Mouse (Mus musculus) urinary bladder, postnatal 10 days (tissue): Measurements from ENCODE around the gene Mael.

Experiments
- DNase-seq: peaks from one replicate; pipeline ENCODE4 v3.0.0; 2022; ENCODE audit warnings: low spot score

Gene Mael

DNA sequence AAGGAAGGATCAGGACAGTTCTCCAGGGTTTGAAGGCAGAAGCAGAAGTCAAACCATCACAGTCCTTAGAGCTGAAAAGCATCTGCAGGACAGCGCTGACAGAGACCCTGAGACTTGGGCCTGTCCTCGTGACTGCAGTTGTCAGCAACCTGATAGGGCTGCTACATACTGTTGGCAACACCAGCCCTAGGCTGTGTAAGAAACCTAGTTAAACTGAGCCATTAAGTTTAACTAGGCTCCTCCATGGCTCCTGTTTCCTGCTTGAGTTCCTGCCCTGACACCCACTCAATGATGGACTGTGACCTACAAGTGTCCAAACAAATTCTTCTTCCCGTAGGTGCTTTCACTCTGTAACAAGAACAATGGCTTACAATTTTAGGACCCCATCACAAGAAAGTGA, 33.4 kb downstream of the Mael start:
- DNase-seq: no peak

- DNase-seq: no peak
Observed at GRCm38 (mm10) chr1:166204171-166204570, 34.4 kb downstream of the Mael start.

GRCm38 (mm10) chr1:166189821-166190220, 48.7 kb downstream of the Mael start:
- DNase-seq: no peak

- DNase-seq: no peak
Observed at GRCm38 (mm10) chr1:166185357-166185756, 53.2 kb downstream of the Mael start.

DNA sequence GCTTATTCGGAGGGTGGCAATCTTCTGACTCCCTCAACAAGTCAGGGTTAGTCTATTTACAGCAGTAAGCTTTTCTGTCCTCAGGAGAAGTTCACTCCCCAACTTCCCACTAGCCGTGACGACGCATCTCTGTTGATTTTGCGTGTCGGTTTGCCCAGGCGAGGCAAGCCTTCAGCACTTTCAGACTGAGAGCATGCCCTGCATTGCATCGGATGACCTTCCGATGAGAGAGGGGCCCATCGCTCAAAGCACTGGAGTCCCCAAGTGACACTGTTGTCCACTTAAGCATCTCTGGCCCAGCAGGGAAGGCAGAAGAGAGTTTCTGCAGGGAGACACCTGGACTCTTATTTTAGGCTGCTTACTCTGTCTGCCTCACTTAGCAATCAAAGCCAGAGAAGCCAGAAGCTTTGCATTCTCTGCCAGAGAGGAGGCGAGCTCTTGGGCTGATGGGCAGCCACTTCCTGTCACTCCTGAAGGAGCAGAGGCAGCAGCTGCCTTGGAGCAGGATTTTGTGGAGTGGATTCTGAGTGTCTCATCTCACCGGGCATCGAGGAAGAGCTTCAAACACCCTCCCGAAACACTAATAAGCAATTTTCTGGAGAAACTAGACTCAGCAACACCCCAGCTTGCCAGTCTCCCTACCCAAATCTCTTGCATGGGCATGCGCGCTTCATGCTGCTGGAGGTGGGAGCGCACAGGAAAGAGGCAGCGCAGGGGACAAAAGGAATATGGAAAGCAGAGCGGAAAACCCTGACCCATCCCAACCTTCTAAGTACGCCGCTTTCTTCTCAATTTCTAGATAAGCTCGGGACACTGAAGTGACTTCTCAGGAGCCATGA, 53.9 kb downstream of the Mael start:
- DNase-seq: no peak

- no peak for DNase-seq
Observed at GRCm38 (mm10) chr1:166182952-166183627, 55.5 kb downstream of the Mael start.

GRCm38 (mm10) chr1:166181510-166181909, 57.0 kb downstream of the Mael start:
- no peak for DNase-seq

GRCm38 (mm10) chr1:166173621-166174020, 64.9 kb downstream of the Mael start:
- DNase-seq: no peak

DNA sequence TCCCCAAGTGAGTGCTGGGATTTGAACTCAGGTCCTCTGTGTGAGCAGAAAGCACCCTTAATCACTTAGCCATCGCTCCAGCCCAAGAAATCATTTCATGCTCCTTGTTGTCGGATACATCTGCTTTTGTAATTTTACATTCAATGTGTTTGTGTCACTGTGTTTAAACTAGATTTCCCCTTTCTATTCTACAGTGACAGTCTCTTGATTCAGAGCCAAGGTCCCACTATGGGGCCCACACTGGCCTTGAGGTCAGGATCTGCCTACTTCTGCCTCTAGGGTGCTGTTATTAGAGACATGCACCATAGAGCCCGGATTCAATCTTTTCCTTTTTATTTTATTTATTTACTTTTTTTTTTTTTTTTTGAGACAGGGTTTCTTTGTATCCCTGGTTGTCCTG, 65.6 kb downstream of the Mael start:
- no peak for DNase-seq

DNA sequence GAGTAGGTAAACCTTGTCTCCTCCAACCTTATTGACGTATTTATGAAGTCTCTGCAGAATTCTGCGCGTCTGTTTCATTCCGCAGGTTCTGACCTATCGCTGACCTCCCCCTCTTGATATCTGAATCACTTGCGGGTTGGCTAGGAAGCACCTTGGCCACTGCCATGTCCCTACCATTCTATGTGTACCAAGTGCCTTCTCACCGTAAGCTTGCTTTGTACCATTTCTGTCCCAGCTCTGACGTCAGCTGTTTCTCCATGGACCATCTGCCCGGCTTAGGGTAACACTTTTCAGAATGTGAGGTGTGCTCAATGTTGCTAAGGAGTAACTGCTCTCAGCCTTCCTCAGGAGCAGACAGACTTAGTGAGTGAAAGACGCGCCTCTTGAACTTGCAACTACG, 67.7 kb downstream of the Mael start:
- DNase-seq: no peak

DNA sequence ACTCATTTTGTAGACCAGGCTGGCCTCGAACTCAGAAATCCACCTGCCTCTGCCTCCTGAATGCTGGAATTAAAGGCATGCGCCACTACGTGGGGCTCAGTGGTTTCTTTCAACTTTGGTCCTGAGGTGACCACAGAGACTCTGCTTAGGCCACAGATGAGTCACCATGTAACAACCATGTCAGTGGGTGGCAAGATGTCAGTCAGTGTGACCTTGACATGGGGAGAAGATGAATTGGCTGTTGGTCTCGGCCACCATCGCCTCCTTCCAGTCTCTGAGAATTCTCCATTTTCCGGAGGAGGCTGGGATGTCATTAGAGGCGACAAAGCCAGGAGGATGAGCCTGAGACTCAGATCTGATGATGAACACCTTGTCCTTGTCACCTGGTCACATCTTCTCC, 68.8 kb downstream of the Mael start:
- DNase-seq: no peak

- DNase-seq: no peak
Observed at GRCm38 (mm10) chr1:166168017-166168416, 70.5 kb downstream of the Mael start.

DNA sequence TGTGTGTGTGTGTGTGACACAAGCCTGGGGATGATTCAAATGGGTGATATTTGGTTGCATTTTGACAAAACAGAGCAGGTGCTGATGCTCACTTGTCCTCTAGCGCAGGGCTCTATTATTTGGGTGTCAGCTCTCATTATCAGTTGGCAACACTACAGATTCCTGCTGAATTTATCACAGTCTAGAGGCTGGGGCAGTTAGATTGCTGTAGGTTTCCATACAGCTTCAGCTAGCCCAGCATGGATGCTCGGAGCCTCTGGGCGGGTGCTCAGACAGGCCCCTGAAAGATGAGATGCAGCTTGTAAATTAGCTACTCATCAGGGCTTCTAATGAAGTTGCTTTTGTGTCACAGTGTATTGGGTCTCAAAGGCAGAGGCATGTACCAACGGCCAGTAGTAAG, 71.1 kb downstream of the Mael start:
- no peak for DNase-seq

- no peak for DNase-seq
Observed at GRCm38 (mm10) chr1:166165159-166165558, 73.4 kb downstream of the Mael start.

DNA sequence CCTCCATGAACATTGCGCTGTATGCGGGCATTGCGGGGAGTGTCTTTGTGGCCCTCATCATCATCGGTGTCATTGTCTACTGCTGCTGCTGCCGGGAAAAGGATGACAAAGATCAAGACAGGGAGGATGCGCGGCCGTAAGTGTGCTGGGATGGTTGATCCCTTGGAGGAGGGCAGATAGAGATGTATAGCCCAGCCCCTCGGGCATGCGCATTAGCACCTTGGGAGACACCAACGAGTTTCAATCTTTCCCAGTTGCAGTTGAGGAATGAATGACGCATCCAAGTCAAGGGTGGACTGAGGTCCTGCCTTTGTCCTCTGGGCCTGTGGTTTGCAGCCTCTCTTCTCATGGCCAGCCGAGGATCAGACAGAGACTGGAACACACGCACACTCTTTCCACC, 74.0 kb downstream of the Mael start:
- DNase-seq: no peak

DNA sequence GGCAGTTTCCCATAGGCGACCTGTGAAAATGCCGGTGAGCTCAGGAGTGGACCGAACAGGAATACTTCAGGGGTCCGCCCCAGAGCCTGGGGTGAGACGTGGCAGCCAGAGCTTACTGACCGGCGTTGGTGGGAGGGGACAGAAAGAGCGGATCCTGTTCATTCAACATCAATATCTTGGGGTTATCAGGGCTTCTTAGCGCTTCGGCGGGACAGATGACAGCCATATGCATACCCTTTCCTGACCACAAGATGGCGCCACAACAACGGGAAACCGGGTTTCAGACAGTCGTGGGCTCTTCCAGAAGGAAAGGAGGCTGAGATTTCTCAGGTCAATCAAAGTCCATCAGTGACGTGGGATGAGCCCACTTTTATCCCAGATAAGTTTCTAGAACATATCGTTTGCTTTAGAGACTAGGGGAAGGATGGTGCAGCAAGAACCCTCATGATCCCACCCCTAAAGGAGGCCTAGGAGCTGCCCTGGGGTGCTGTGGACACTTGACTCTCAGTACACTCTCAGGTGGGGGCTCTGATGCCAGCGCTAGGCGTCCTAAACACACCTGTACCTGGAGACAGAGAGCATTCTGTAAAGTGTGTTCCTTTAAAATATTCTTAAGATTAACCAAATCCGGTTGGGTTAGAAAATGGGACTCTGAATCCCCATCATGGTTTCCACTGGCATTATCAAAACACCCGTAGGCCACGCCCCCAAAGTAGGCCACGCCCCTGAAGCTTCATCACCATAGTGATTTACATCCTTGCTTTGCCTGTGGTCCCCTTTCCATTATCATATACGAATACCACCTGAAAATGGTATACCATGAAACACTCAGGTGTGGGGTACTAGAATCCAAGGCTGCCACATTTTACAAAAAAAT, 77.7 kb downstream of the Mael start:
- peak; percentile 37 for DNase-seq

- no peak for DNase-seq
Observed at GRCm38 (mm10) chr1:166160111-166160510, 78.4 kb downstream of the Mael start.

- DNase-seq: no peak
Observed at GRCm38 (mm10) chr1:166158664-166159063, 79.9 kb downstream of the Mael start.

- no peak for DNase-seq
Observed at GRCm38 (mm10) chr1:166157712-166158111, 80.8 kb downstream of the Mael start.

DNA sequence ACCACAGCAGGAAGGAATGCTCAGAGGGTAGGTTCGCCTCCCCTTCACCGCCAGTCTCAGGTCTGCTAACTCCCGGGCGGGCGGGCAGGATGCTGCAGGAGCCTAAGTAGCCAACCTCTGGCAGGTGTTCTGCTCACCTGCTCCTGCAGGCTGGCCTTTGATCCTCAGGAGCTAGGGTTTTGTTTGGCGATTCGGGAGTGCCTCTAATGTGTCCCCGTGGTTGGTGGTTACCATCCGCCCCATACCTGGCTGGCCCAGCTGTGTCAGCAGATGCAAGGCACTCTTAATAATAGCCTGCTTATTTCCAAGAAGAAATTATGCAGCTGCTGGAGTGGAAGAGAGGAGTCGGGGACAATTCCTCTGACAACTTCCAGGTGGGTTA, 83.4 kb downstream of the Mael start:
- no peak for DNase-seq

GRCm38 (mm10) chr1:166154162-166155112, 84.1 kb downstream of the Mael start:
- DNase-seq: no peak
